Mouse (Mus musculus): Measurements from ENCODE around the gene Zeb2. TPM values are rescaled to one million over a fixed set of nuclear protein-coding genes. Genes with fewer than 3 reads are reported as not detected.

Zeb2 gene
- polyA plus RNA-seq, 1 experiment from 2014 or later: 49.0 TPM

GRCm38 (mm10) chr2:45104066-45104465, 13.1 kb downstream of the Zeb2 start:
- Histone ChIP-seq H3K4me1 (ENCODE audit: control insufficient read depth, insufficient read depth, low read length) (peaks cover 31% of the 10 kb centered on the region), H3K4me2 (ENCODE audit: low read depth, low read length) (peak overlapping the region; percentile 75), H3K27me3 (replicated peaks; ENCODE audit: control insufficient read depth, insufficient read depth, low read length) (peaks cover 9% of the 10 kb centered on the region; the same call in 1 of the 2 replicates), H3K9ac (ENCODE audit: low read depth, low read length) (no peak overlapping the region), H3K4me3 (ENCODE audit: low read depth, low read length) (peak overlapping the region; percentile 71; the same call in 1 of the 2 replicates), H3K36me3 (ENCODE audit: control insufficient read depth, insufficient read depth, low read length) (0 out of 2 replicates have a peak, but pooled peaks cover 15% of the 10 kb centered on the region), H3K9me3 (ENCODE audit: control insufficient read depth, low read length) (no peaks in the 10 kb centered on the region), H3K27ac (replicated peaks; ENCODE audit: low read depth, low read length) (0 out of 2 replicates have a peak overlapping the region, but pooled peaks have one; percentile 23)
- 50% methylated on average over 4 of the region's 4 CpGs for WGBS
- DNase-seq (ENCODE audit: low spot score): no peak
- no peak for ATAC-seq (ENCODE audit: low read depth)

- DNase-seq (ENCODE audit: low spot score) (peak; percentile 46), ATAC-seq (ENCODE audit: low read depth) (no peak)
- Histone ChIP-seq H3K36me3 (ENCODE audit: control insufficient read depth, insufficient read depth, low read length) (0 out of 2 replicates have a peak, but pooled peaks cover 15% of the 10 kb centered on the region), H3K9me3 (ENCODE audit: control insufficient read depth, low read length) (no peaks in the 10 kb centered on the region), H3K4me3 (ENCODE audit: low read depth, low read length) (no peak overlapping the region; the same call in 1 of the 2 replicates), H3K9ac (ENCODE audit: low read depth, low read length) (peak overlapping the region; percentile 32; the same call in 1 of the 2 replicates), H3K4me2 (ENCODE audit: low read depth, low read length) (peak overlapping the region; percentile 75), H3K27ac (replicated peaks; ENCODE audit: low read depth, low read length) (0 out of 2 replicates have a peak overlapping the region, but pooled peaks have one; percentile 23), H3K4me1 (ENCODE audit: control insufficient read depth, insufficient read depth, low read length) (peaks cover 31% of the 10 kb centered on the region), H3K27me3 (replicated peaks; ENCODE audit: control insufficient read depth, insufficient read depth, low read length) (peaks cover 9% of the 10 kb centered on the region; the same call in 1 of the 2 replicates)
- 23% methylated on average over 10 of the region's 10 CpGs for WGBS
Observed at GRCm38 (mm10) chr2:45103021-45103983, 13.9 kb downstream of the Zeb2 start.

- H3K9me3 ChIP-seq (ENCODE audit: control insufficient read depth, low read length): no peaks in the 10 kb centered on the region
- H3K27me3 ChIP-seq (replicated peaks; ENCODE audit: control insufficient read depth, insufficient read depth, low read length): peaks cover 2% of the 10 kb centered on the region; the same call in 1 of the 2 replicates
- WGBS: 52% methylated on average over 8 of the region's 8 CpGs
- H3K4me1 ChIP-seq (ENCODE audit: control insufficient read depth, insufficient read depth, low read length): peaks cover 24% of the 10 kb centered on the region
- ATAC-seq (ENCODE audit: low read depth) (no peak), DNase-seq (ENCODE audit: low spot score) (no peak)
- H3K36me3 ChIP-seq (ENCODE audit: control insufficient read depth, insufficient read depth, low read length): 0 out of 2 replicates have a peak, but pooled peaks cover 11% of the 10 kb centered on the region
- no peak overlapping the region for H3K4me2 ChIP-seq (ENCODE audit: low read depth, low read length)
- H3K27ac ChIP-seq (replicated peaks; ENCODE audit: low read depth, low read length): 0 out of 2 replicates have a peak overlapping the region, but pooled peaks have one; percentile 15
- H3K9ac ChIP-seq (ENCODE audit: low read depth, low read length): no peak overlapping the region
- H3K4me3 ChIP-seq (ENCODE audit: low read depth, low read length): no peak overlapping the region
Observed at GRCm38 (mm10) chr2:45102191-45102638, 15.0 kb downstream of the Zeb2 start.

- Histone ChIP-seq H3K4me2 (ENCODE audit: low read depth, low read length) (no peak overlapping the region), H3K4me1 (ENCODE audit: control insufficient read depth, insufficient read depth, low read length) (peaks cover 25% of the 10 kb centered on the region)
- DNase-seq (ENCODE audit: low spot score): no peak
Observed at GRCm38 (mm10) chr2:45101586-45101985, 15.6 kb downstream of the Zeb2 start.

GRCm38 (mm10) chr2:45101040-45101439, 16.2 kb downstream of the Zeb2 start:
- Histone ChIP-seq H3K4me2 (ENCODE audit: low read depth, low read length) (no peak overlapping the region), H3K4me1 (ENCODE audit: control insufficient read depth, insufficient read depth, low read length) (peaks cover 20% of the 10 kb centered on the region; the same call in 1 of the 2 replicates), H3K9me3 (ENCODE audit: control insufficient read depth, low read length) (no peaks in the 10 kb centered on the region), H3K27me3 (replicated peaks; ENCODE audit: control insufficient read depth, insufficient read depth, low read length) (no peaks in the 10 kb centered on the region), H3K4me3 (ENCODE audit: low read depth, low read length) (no peak overlapping the region), H3K27ac (replicated peaks; ENCODE audit: low read depth, low read length) (no peak overlapping the region), H3K9ac (ENCODE audit: low read depth, low read length) (no peak overlapping the region), H3K36me3 (ENCODE audit: control insufficient read depth, insufficient read depth, low read length) (0 out of 2 replicates have a peak, but pooled peaks cover 9% of the 10 kb centered on the region)
- DNase-seq (ENCODE audit: low spot score) (no peak), ATAC-seq (ENCODE audit: low read depth) (no peak)
- 64% methylated on average over 4 of the region's 4 CpGs for WGBS

More at GRCm38 (mm10) chr2:45101586-45101985, 15.6 kb downstream of the Zeb2 start:
- WGBS: 77% methylated on average over 2 of the region's 2 CpGs
- Histone ChIP-seq H3K27me3 (replicated peaks; ENCODE audit: control insufficient read depth, insufficient read depth, low read length) (no peaks in the 10 kb centered on the region), H3K27ac (replicated peaks; ENCODE audit: low read depth, low read length) (no peak overlapping the region), H3K9me3 (ENCODE audit: control insufficient read depth, low read length) (no peaks in the 10 kb centered on the region), H3K36me3 (ENCODE audit: control insufficient read depth, insufficient read depth, low read length) (0 out of 2 replicates have a peak, but pooled peaks cover 9% of the 10 kb centered on the region), H3K4me3 (ENCODE audit: low read depth, low read length) (no peak overlapping the region), H3K9ac (ENCODE audit: low read depth, low read length) (no peak overlapping the region)
- ATAC-seq (ENCODE audit: low read depth): no peak

GRCm38 (mm10) chr2:45100628-45101027, 16.6 kb downstream of the Zeb2 start:
- no peak for ATAC-seq (ENCODE audit: low read depth)
- Histone ChIP-seq H3K9ac (ENCODE audit: low read depth, low read length) (no peak overlapping the region), H3K27ac (replicated peaks; ENCODE audit: low read depth, low read length) (no peak overlapping the region), H3K9me3 (ENCODE audit: control insufficient read depth, low read length) (no peaks in the 10 kb centered on the region), H3K4me2 (ENCODE audit: low read depth, low read length) (no peak overlapping the region), H3K4me1 (ENCODE audit: control insufficient read depth, insufficient read depth, low read length) (peaks cover 20% of the 10 kb centered on the region; the same call in 1 of the 2 replicates), H3K36me3 (ENCODE audit: control insufficient read depth, insufficient read depth, low read length) (0 out of 2 replicates have a peak, but pooled peaks cover 10% of the 10 kb centered on the region), H3K4me3 (ENCODE audit: low read depth, low read length) (no peak overlapping the region), H3K27me3 (replicated peaks; ENCODE audit: control insufficient read depth, insufficient read depth, low read length) (no peaks in the 10 kb centered on the region)
- no peak for DNase-seq (ENCODE audit: low spot score)
- 64% methylated on average over 7 of the region's 7 CpGs for WGBS

- Histone ChIP-seq H3K27ac (replicated peaks; ENCODE audit: low read depth, low read length) (no peak overlapping the region; the same call in 1 of the 2 replicates), H3K9me3 (ENCODE audit: control insufficient read depth, low read length) (no peaks in the 10 kb centered on the region), H3K36me3 (ENCODE audit: control insufficient read depth, insufficient read depth, low read length) (peaks cover 8% of the 10 kb centered on the region; the same call in 1 of the 2 replicates), H3K4me1 (ENCODE audit: control insufficient read depth, insufficient read depth, low read length) (peaks cover 20% of the 10 kb centered on the region; the same call in 1 of the 2 replicates), H3K9ac (ENCODE audit: low read depth, low read length) (no peak overlapping the region), H3K4me2 (ENCODE audit: low read depth, low read length) (no peak overlapping the region), H3K27me3 (replicated peaks; ENCODE audit: control insufficient read depth, insufficient read depth, low read length) (no peaks in the 10 kb centered on the region), H3K4me3 (ENCODE audit: low read depth, low read length) (no peak overlapping the region)
- 77% methylated on average over 4 of the region's 4 CpGs for WGBS
- ATAC-seq (ENCODE audit: low read depth): no peak
- no peak for DNase-seq (ENCODE audit: low spot score)
Observed at GRCm38 (mm10) chr2:45100017-45100416, 17.2 kb downstream of the Zeb2 start.

GRCm38 (mm10) chr2:45099081-45099480, 18.1 kb downstream of the Zeb2 start:
- Histone ChIP-seq H3K4me2 (ENCODE audit: low read depth, low read length) (no peak overlapping the region), H3K27me3 (replicated peaks; ENCODE audit: control insufficient read depth, insufficient read depth, low read length) (no peaks in the 10 kb centered on the region), H3K27ac (replicated peaks; ENCODE audit: low read depth, low read length) (no peak overlapping the region), H3K36me3 (ENCODE audit: control insufficient read depth, insufficient read depth, low read length) (peaks cover 14% of the 10 kb centered on the region; the same call in 1 of the 2 replicates), H3K4me1 (ENCODE audit: control insufficient read depth, insufficient read depth, low read length) (peaks cover 20% of the 10 kb centered on the region; the same call in 1 of the 2 replicates), H3K4me3 (ENCODE audit: low read depth, low read length) (no peak overlapping the region), H3K9ac (ENCODE audit: low read depth, low read length) (no peak overlapping the region), H3K9me3 (ENCODE audit: control insufficient read depth, low read length) (no peaks in the 10 kb centered on the region)
- 78% methylated on average over 4 of the region's 4 CpGs for WGBS
- DNase-seq (ENCODE audit: low spot score) (no peak), ATAC-seq (ENCODE audit: low read depth) (no peak)
